ENCODE assay signal across 8 mouse cellular contexts in genomic region chr5:122707276-122708181, GRCm38 (mm10). TPM values are rescaled to one million over a fixed set of nuclear protein-coding genes. Genes with fewer than 3 reads are reported as not detected.
DNase-seq lines count a peak whose midpoint lies in the region; ATAC-seq and TF ChIP-seq lines count a peak whose summit lies in the region.

Gene P2rx4 (plus strand): TSS chr5:122707544.

- H3K9ac ChIP-seq in heart, embryonic 11.5 days (ENCODE audit: low read depth, low read length), result peak within 1 kb of the TSS; percentile 70
- H3K9ac ChIP-seq in kidney, postnatal 0 days (ENCODE audit: low read depth, low read length), result peak within 1 kb of the TSS; percentile 82
- H3K9ac ChIP-seq in liver, embryonic 11.5 days (ENCODE audit: low read depth, low read length), result peak within 1 kb of the TSS; percentile 82
- peak within 1 kb of the TSS; percentile 72 for H3K9ac ChIP-seq in stomach, embryonic 14.5 days (replicated peaks; ENCODE audit: low read depth, low read length)

- H3K4me3 ChIP-seq in heart, embryonic 11.5 days (ENCODE audit: low read depth, low read length), result peak within 1 kb of the TSS; percentile 54
- H3K4me3 ChIP-seq in kidney, postnatal 0 days (replicated peaks; ENCODE audit: low read depth, low read length), result peak within 1 kb of the TSS; percentile 67
- H3K4me3 ChIP-seq in liver, embryonic 11.5 days (ENCODE audit: low read depth, low read length), result peak within 1 kb of the TSS; percentile 75
- H3K4me3 ChIP-seq in stomach, embryonic 14.5 days (ENCODE audit: low read depth, low read length), result peak within 1 kb of the TSS; percentile 70

- H3K4me1 ChIP-seq in heart, embryonic 11.5 days (ENCODE audit: control insufficient read depth, insufficient read depth, low read length), result peaks cover 15% of the 10 kb centered on the region
- H3K4me1 ChIP-seq in kidney, postnatal 0 days (replicated peaks; ENCODE audit: insufficient read depth, low read length), result peaks cover 15% of the 10 kb centered on the region
- peaks cover 22% of the 10 kb centered on the region for H3K4me1 ChIP-seq in liver, embryonic 11.5 days (replicated peaks; ENCODE audit: control insufficient read depth, insufficient read depth, low read length)
- H3K4me1 ChIP-seq in stomach, embryonic 14.5 days (ENCODE audit: control insufficient read depth, insufficient read depth, low read length), result 0 out of 2 replicates have a peak, but pooled peaks cover 3% of the 10 kb centered on the region

- no peaks in the 10 kb centered on the region for H3K9me3 ChIP-seq in heart, embryonic 11.5 days (replicated peaks; ENCODE audit: control insufficient read depth, low read length)
- no peaks in the 10 kb centered on the region for H3K9me3 ChIP-seq in kidney, postnatal 0 days (replicated peaks; ENCODE audit: low read length)
- no peaks in the 10 kb centered on the region for H3K9me3 ChIP-seq in liver, embryonic 11.5 days (ENCODE audit: control insufficient read depth, low read length)
- H3K9me3 ChIP-seq in stomach, embryonic 14.5 days (ENCODE audit: control insufficient read depth, low read depth, low read length), result no peaks in the 10 kb centered on the region

- TF ChIP-seq CTCF in kidney, postnatal 0 days (IDR thresholded peaks at IDR 0.05; ENCODE audit: low read depth), result peak; percentile 47

- H3K27me3 ChIP-seq in heart, embryonic 11.5 days (ENCODE audit: control insufficient read depth, insufficient read depth, low read length), result no peaks in the 10 kb centered on the region
- no peaks in the 10 kb centered on the region for H3K27me3 ChIP-seq in kidney, postnatal 0 days (ENCODE audit: insufficient read depth, low read length)
- H3K27me3 ChIP-seq in liver, embryonic 11.5 days (replicated peaks; ENCODE audit: control insufficient read depth, insufficient read depth, low read length), result no peaks in the 10 kb centered on the region
- no peaks in the 10 kb centered on the region for H3K27me3 ChIP-seq in stomach, embryonic 14.5 days (ENCODE audit: control insufficient read depth, insufficient read depth, low read length)

- DNase-seq in B cell, adult 2 months, result peak; percentile 93
- DNase-seq in brain, adult 2 months (ENCODE audit: low read depth, low spot score), result peak; percentile 96
- DNase-seq in kidney, postnatal 0 days (ENCODE audit: low spot score), result peak; percentile 89
- DNase-seq in liver, embryonic 11.5 days (ENCODE audit: low spot score), result peak; percentile 84
- DNase-seq in naive thymus-derived CD4-positive, alpha-beta T cell, adult 2 months (ENCODE audit: low read depth), result peak; percentile 93

- H3K36me3 ChIP-seq in heart, embryonic 11.5 days (ENCODE audit: control insufficient read depth, insufficient read depth, low read length), result no peaks in the 10 kb centered on the region
- no peaks in the 10 kb centered on the region for H3K36me3 ChIP-seq in kidney, postnatal 0 days (ENCODE audit: insufficient read depth, low read length)
- H3K36me3 ChIP-seq in liver, embryonic 11.5 days (ENCODE audit: control insufficient read depth, insufficient read depth, low read length), result no peaks in the 10 kb centered on the region
- H3K36me3 ChIP-seq in stomach, embryonic 14.5 days (ENCODE audit: control insufficient read depth, insufficient read depth, low read length), result no peaks in the 10 kb centered on the region

- WGBS in heart, embryonic 11.5 days (ENCODE audit: insufficient replicate concordance), result 2% methylated on average over 66 of the region's 66 CpGs
- 2% methylated on average over 66 of the region's 66 CpGs for WGBS in kidney, postnatal 0 days
- WGBS in liver, embryonic 11.5 days, result under 1% methylated on average over 65 of the region's 66 CpGs
- under 1% methylated on average over 66 of the region's 66 CpGs for WGBS in stomach, embryonic 14.5 days

- H3K4me2 ChIP-seq in heart, embryonic 11.5 days, result peak within 1 kb of the TSS; percentile 72
- peak within 1 kb of the TSS; percentile 86 for H3K4me2 ChIP-seq in kidney, postnatal 0 days (ENCODE audit: low read length)
- H3K4me2 ChIP-seq in liver, embryonic 11.5 days, result peak within 1 kb of the TSS; percentile 99
- H3K4me2 ChIP-seq in stomach, embryonic 14.5 days (replicated peaks; ENCODE audit: low read depth, low read length), result peak within 1 kb of the TSS; percentile 57

- ATAC-seq in erythroblast, adult 5-6 weeks (replicated peaks; ENCODE audit: low FRiP score, poor library complexity, severe bottlenecking), result peak; percentile 89
- ATAC-seq in heart, embryonic 11.5 days (replicated peaks; ENCODE audit: insufficient number of reproducible peaks, low FRiP score, low TSS enrichment), result peak; percentile 78
- ATAC-seq in kidney, postnatal 0 days (replicated peaks; ENCODE audit: low FRiP score, low read depth), result peak; percentile 92
- ATAC-seq in liver, embryonic 11.5 days (replicated peaks; ENCODE audit: low FRiP score), result peak; percentile 87
- peak; percentile 82 for ATAC-seq in stomach, embryonic 14.5 days (ENCODE audit: insufficient number of reproducible peaks, insufficient read depth, low FRiP score, low read depth)

- H3K27ac ChIP-seq in heart, embryonic 11.5 days (ENCODE audit: low read depth, low read length), result peak within 1 kb of the TSS; percentile 67
- peak within 1 kb of the TSS; percentile 91 for H3K27ac ChIP-seq in kidney, postnatal 0 days
- peak within 1 kb of the TSS; percentile 84 for H3K27ac ChIP-seq in liver, embryonic 11.5 days (ENCODE audit: low read depth, low read length)
- peak within 1 kb of the TSS; percentile 74 for H3K27ac ChIP-seq in stomach, embryonic 14.5 days (ENCODE audit: low read length)

RNA-seq across cellular contexts. Expression of gene P2rx4, which starts in this region (rescaled TPM):
- 7.9 and 20.8 TPM in 2 replicates for total RNA-seq in erythroblast, adult 5-6 weeks (2015; ENCODE audit: low replicate concordance)
- 5.0 and 8.6 TPM in 2 replicates for total RNA-seq in erythroblast, adult 5-6 weeks (2017; ENCODE audit: low replicate concordance)
- polyA plus RNA-seq in heart, embryonic 11.5 days (2014; fragmentation: Nextera tagmentation; extraction: Ambion mirVana), result 13.1 and 13.8 TPM in 2 replicates
- 33.7 and 39.6 TPM in 2 replicates for polyA plus RNA-seq in kidney, postnatal 0 days (2015; fragmentation: Nextera tagmentation; extraction: Ambion mirVana)
- polyA plus RNA-seq in liver, embryonic 11.5 days (2014; fragmentation: Nextera tagmentation; extraction: Ambion mirVana), result 27.1 and 30.2 TPM in 2 replicates
- 20.7 and 21.1 TPM in 2 replicates for polyA plus RNA-seq in stomach, embryonic 14.5 days (2014; fragmentation: Nextera tagmentation; extraction: Ambion mirVana)

Comparison
In these comparisons a context has a peak if more than half of its experiments do, and no peak if none do; other contexts are left out.
1. Peak in every context shown above with its lines: DNase-seq, ATAC-seq, H3K4me3 ChIP-seq and H3K27ac ChIP-seq.